Mouse (Mus musculus) midbrain, embryonic 12.5 days (tissue): Measurements from ENCODE around the gene Phlpp1. TPM values are rescaled to one million over a fixed set of nuclear protein-coding genes. Genes with fewer than 3 reads are reported as not detected.

ENCODE experiments used
- ATAC-seq: fragments of 200-750 bp; cut with Nextera tagmentation; 2 replicates; pipeline ENCODE4 v1.8.0; 2017; ENCODE audit warnings: low read depth, moderate TSS enrichment, moderate library complexity; ENCODE audit not compliant: low FRiP score
- H3K27ac ChIP-seq: fragments of 300-500 bp; sonication (generic); replicated peaks from 2 replicates; pipeline ENCODE4 v1.5.1; 2016; ENCODE audit warnings: mild to moderate bottlenecking
- H3K27me3 ChIP-seq: fragments of 300-500 bp; sonication (generic); 2 replicates; pipeline ENCODE4 v1.6.1; 2016; ENCODE audit warnings: mild to moderate bottlenecking
- H3K36me3 ChIP-seq: fragments of 300-500 bp; sonication (generic); 2 replicates; pipeline ENCODE4 v1.6.1; 2016
- H3K4me1 ChIP-seq: fragments of 300-500 bp; sonication (generic); 2 replicates; pipeline ENCODE4 v1.6.1; 2016
- H3K4me2 ChIP-seq: fragments of 300-500 bp; sonication (generic); replicated peaks from 2 replicates; pipeline ENCODE4 v1.6.1; 2016; ENCODE audit warnings: mild to moderate bottlenecking, moderate library complexity
- H3K4me3 ChIP-seq: fragments of 300-500 bp; sonication (generic); 2 replicates; pipeline ENCODE4 v1.5.1; 2016; ENCODE audit warnings: mild to moderate bottlenecking
- H3K9ac ChIP-seq: fragments of 300-500 bp; sonication (generic); replicated peaks from 2 replicates; pipeline ENCODE4 v1.6.1; 2016; ENCODE audit warnings: mild to moderate bottlenecking, moderate library complexity
- H3K9me3 ChIP-seq: fragments of 300-500 bp; sonication (generic); 2 replicates; pipeline ENCODE4 v1.6.1; 2016; ENCODE audit warnings: mild to moderate bottlenecking
- WGBS: fragments of 180-500 bp; shearing (Covaris S2); methylation state at CpG from one replicate; pipeline ENCODE4 v1.1.7; 2016; 5-methylcytosine and 5-hydroxymethylcytosine counted together
- polyA plus RNA-seq: library from polyadenylated mRNA; unstranded; fragments of >200 nt; fragmentation: Nextera tagmentation; extraction: Ambion mirVana; gene quantifications from 2 replicates; pipeline ENCODE4 v1.2.1, GENCODE M21; 2016

Gene Phlpp1
- polyA plus RNA-seq, 1 experiment from 2014 or later: 8.6 TPM

DNA sequence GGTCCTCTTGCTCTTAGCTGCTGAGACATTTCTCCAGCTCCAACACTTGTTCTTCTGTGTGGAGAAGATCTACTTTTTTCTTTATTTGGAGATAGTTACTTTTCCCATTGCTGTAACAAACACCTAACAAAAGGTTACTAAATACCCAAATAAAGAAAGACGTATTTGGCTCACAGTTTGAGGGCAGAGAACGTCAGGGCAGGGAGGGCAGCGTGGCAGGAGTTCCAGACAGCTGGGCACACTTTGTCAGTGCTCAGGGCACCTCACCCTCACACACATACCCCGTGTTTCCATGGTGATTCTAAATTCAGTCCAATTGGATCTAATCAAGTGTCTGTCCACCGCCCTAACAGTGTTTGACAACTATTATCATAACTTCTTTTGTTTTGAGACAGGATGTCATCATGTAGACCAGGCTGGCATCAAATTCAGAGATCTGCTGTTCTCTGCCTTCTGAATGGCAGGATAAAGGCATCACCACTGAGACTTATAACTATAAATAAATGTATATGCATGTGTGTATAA, 1.7 kb upstream of the Phlpp1 start:
- Histone ChIP-seq H3K36me3 (no peaks in the 10 kb centered on the region), H3K4me1 (peaks cover 16% of the 10 kb centered on the region), H3K9me3 (no peaks in the 10 kb centered on the region), H3K27me3 (no peaks in the 10 kb centered on the region), H3K27ac (no peak overlapping the region), H3K9ac (no peak overlapping the region), H3K4me3 (no peak overlapping the region), H3K4me2 (no peak overlapping the region)
- WGBS: 72% methylated on average over 5 of the region's 5 CpGs
- ATAC-seq: no peak

DNA sequence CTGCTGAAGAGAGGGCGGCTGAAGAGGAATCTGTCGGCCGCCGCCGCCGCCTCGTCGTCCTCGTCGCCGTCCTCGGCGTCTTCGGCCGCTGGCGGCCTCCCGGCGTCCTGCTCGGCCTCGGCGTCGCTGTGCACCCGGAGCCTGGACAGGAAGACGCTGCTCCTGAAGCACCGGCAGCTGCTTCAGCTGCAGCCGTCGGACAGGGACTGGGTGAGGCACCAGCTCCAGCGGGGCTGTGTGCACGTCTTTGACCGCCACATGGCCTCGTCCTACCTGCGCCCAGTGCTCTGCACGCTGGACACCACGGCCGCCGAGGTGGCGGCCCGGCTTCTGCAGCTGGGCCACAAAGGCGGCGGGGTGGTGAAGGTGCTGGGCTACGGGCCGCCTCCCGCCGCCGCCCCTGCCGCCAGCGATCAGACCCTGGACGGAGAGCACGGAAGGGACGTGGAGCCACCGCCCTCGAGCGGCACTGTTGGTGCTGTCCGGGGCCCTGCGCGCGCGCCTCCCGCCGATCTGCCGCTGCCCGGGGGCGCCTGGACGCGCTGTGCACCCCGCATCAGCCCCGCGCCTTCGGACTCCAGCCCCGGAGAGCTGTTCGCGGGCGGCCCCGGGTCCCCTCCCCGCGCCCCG, 864 bp downstream of the Phlpp1 start:
- ATAC-seq: peak; percentile 29
- Histone ChIP-seq H3K4me2 (peak overlapping the region; percentile 79), H3K4me1 (peaks cover 32% of the 10 kb centered on the region), H3K4me3 (peak overlapping the region; percentile 86), H3K27me3 (no peaks in the 10 kb centered on the region), H3K27ac (peak overlapping the region; percentile 94), H3K9me3 (no peaks in the 10 kb centered on the region), H3K9ac (peak overlapping the region; percentile 97), H3K36me3 (no peaks in the 10 kb centered on the region)
- WGBS: under 1% methylated on average over 74 of the region's 77 CpGs

DNA sequence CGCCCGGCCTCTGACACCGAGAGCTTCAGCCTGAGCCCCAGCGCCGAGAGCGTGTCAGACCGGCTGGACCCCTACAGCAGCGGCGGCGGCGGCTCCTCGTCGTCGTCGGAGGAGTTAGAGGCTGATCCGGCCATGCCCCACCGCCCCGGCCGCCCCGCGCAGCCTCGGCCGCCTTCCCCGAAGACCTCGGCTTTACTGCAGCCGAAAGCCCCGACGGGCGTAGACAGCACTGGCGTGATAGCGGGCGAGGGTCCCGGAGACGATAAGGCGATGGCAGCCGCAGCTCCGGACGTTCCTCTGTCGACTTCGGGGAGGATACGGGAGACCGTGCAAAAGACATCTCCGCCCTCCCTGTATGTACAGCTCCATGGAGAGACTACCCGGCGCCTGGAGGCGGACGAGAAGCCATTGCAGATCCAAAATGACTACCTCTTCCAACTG, 1.4 kb downstream of the Phlpp1 start:
- under 1% methylated on average over 47 of the region's 47 CpGs for WGBS
- Histone ChIP-seq H3K4me2 (peak overlapping the region; percentile 79), H3K9ac (peak overlapping the region; percentile 97), H3K27ac (peak overlapping the region; percentile 94), H3K4me1 (peaks cover 35% of the 10 kb centered on the region), H3K9me3 (no peaks in the 10 kb centered on the region), H3K4me3 (peak overlapping the region; percentile 86), H3K27me3 (no peaks in the 10 kb centered on the region), H3K36me3 (no peaks in the 10 kb centered on the region)
- ATAC-seq: 0 out of 2 replicates have a peak, but pooled peaks have one; percentile 0

DNA sequence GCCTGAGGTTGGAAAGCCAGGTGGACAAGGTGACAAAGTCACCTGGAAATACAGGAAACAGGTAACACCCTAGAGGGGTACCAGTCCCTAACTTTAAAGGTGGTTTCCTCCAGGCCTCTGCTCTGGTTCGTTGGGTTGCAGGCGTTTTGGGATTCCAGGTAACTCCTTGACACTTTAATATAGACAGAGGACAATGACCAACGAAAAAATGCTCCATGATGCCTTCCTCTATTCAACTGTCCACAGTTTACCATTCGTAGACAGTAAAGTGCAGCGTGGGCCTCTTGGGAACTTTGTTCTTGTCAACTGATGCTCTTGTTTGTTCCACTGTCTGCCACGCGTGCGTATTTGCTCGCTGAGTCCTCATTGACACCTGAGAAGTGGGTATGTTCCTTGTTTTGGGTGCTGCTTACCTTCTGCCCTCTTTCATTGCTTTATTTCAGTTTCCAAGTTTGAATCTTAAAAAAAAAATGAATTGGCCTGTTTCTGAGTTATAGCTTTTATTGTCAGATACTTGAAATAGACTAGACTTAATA, 2.1 kb downstream of the Phlpp1 start:
- 33% methylated on average over 9 of the region's 9 CpGs for WGBS
- Histone ChIP-seq H3K4me1 (peaks cover 41% of the 10 kb centered on the region), H3K4me2 (peak overlapping the region; percentile 79), H3K9ac (peak overlapping the region; percentile 97), H3K27ac (no peak overlapping the region), H3K9me3 (no peaks in the 10 kb centered on the region), H3K36me3 (no peaks in the 10 kb centered on the region), H3K27me3 (no peaks in the 10 kb centered on the region), H3K4me3 (peak overlapping the region; percentile 86)
- ATAC-seq: no peak

DNA sequence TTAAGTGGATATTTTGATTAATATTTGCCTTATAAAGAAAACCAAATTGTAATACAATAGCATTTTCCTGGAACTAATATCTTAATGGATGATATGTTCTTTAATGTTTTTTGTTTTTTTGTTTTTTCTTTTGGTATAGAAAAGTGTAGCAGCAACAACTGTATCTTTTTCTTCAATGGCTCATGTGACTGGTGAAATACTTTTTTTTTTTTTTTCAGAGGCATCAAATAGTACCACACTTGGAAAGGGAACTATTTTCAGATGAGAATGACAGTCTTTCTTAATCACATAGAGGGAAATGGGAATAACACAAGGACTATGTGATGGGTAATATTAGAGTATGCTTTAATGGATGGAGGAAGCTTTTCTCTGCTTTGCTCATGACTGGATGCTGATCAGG, 3.0 kb downstream of the Phlpp1 start:
- no peaks in the 10 kb centered on the region for H3K27me3 ChIP-seq
- peak overlapping the region; percentile 86 for H3K4me3 ChIP-seq
- no peak for ATAC-seq
- H3K27ac ChIP-seq: no peak overlapping the region
- no peaks in the 10 kb centered on the region for H3K9me3 ChIP-seq
- H3K4me1 ChIP-seq: peaks cover 41% of the 10 kb centered on the region
- H3K9ac ChIP-seq: no peak overlapping the region
- no peaks in the 10 kb centered on the region for H3K36me3 ChIP-seq
- H3K4me2 ChIP-seq: peak overlapping the region; percentile 79

DNA sequence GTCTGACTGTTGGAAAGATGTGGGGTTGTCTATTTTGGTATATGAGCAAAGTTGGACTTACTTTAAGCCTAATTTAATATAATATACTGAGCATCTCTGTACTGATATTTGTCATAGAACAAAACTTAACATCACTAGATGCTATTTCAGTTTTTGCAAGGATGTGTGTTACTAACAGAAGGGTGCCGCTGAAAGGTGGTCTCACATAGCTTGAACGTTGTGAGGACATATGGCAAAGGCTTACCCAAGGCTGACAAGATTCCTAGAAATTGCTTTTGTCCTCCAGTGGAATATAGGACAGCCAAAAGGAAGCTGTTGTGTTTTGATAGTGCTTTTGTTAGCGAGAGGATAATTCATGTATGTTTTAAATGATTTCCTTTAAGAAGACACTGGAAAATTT, 3.8 kb downstream of the Phlpp1 start:
- peak overlapping the region; percentile 79 for H3K4me2 ChIP-seq
- no peak overlapping the region; the same call in 1 of the 2 replicates for H3K9ac ChIP-seq
- no peaks in the 10 kb centered on the region for H3K36me3 ChIP-seq
- H3K4me1 ChIP-seq: peaks cover 41% of the 10 kb centered on the region
- no peak overlapping the region for H3K27ac ChIP-seq
- 56% methylated on average over 3 of the region's 3 CpGs for WGBS
- peak overlapping the region; percentile 32 for H3K4me3 ChIP-seq
- H3K27me3 ChIP-seq: no peaks in the 10 kb centered on the region
- no peak for ATAC-seq
- H3K9me3 ChIP-seq: no peaks in the 10 kb centered on the region

DNA sequence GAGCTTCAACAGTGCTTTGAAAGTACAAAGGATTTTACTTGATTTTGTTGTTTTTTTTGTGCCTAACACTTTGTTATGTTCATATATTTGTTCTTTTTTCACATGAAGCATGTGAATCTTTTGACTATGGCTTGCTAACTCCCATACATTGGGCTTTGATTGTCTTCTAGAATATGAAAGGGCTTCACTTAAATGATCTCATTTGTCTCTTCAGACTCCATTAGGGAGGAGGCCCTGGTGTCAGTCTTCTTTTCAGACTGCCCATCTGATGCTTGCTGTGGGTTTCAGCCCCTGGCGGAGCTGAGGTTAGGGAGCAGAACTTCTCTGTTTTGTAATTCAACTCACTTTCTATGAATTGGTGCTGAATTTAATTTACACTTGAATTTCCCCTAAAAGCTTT, 5.2 kb downstream of the Phlpp1 start:
- H3K4me3 ChIP-seq: no peak overlapping the region
- peak overlapping the region; percentile 31; the same call in 1 of the 2 replicates for H3K4me2 ChIP-seq
- 11% methylated on average over 1 of the region's 1 CpGs for WGBS
- H3K4me1 ChIP-seq: peaks cover 36% of the 10 kb centered on the region
- H3K9me3 ChIP-seq: no peaks in the 10 kb centered on the region
- ATAC-seq: no peak
- H3K27ac ChIP-seq: no peak overlapping the region
- no peaks in the 10 kb centered on the region for H3K27me3 ChIP-seq
- no peaks in the 10 kb centered on the region for H3K36me3 ChIP-seq
- H3K9ac ChIP-seq: no peak overlapping the region

DNA sequence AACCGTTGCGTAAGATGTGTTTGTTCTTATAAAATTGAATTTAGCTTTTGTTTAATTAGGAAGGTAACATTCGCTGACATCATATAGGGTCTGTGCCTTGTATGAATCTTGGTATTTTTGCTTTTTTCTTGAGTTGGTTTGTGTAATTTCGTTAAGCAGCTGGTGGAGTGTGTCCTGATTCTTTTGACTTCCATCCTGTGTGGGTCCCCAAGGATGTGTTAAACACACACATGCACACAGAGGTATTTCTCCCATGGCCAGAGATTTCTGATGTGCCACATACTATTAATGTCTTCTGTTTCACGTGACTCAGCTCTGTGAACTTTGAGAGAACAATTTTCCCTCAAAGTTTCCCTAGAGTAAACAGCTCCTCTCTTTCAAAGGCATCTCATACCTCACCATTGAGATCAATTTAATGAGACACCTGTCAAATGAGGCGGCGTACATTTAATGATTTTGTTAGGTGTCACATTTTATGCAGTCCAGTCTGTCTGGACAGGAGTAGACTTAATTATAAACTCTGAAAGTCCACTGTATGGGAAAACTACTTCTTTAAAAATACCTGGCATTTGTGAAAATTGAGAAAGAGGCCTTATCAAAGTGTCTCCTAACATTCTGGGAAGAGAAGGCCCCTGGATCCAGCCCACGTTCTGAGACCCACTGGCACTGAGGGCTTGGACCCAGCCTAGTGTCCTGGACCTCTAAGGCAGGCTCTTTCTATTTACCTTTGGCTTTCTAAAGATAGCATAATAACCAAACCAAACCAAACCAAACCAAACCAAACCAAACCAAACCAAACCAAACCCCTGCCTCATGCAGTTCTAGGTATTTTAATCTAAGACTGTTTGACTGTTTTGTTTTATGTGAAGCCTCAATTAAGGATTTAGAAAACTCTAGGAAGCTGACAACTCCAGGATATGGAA, 6.6 kb downstream of the Phlpp1 start:
- ATAC-seq: no peak
- H3K36me3 ChIP-seq: no peaks in the 10 kb centered on the region
- H3K4me1 ChIP-seq: peaks cover 36% of the 10 kb centered on the region
- no peaks in the 10 kb centered on the region for H3K9me3 ChIP-seq
- H3K27me3 ChIP-seq: no peaks in the 10 kb centered on the region
- H3K27ac ChIP-seq: no peak overlapping the region
- no peak overlapping the region for H3K4me3 ChIP-seq
- 66% methylated on average over 8 of the region's 8 CpGs for WGBS
- no peak overlapping the region for H3K9ac ChIP-seq
- no peak overlapping the region for H3K4me2 ChIP-seq

DNA sequence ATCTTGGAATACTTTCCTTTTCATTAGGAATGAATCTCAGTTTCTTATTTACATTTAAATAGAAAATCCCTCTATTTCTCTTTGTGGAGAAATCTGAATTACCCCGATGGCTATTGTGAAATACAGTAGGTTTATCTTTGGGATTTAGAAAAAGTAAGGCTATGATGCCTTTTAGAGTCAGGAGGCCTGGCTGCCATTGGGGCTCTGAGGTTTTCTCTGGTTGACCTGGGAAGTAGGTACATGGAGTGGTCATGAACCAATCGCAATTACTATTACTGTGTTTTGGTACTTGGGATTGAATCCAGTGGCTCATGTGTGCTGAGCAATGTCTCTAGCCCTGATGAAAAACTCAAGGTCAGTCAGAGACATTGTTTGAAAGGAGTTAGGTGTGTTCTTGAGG, 12.1 kb downstream of the Phlpp1 start:
- ATAC-seq: no peak
- Histone ChIP-seq H3K4me3 (no peak overlapping the region), H3K36me3 (no peaks in the 10 kb centered on the region), H3K4me2 (no peak overlapping the region), H3K9me3 (no peaks in the 10 kb centered on the region), H3K4me1 (peaks cover 5% of the 10 kb centered on the region), H3K9ac (no peak overlapping the region), H3K27ac (no peak overlapping the region), H3K27me3 (no peaks in the 10 kb centered on the region)
- WGBS: 90% methylated on average over 2 of the region's 2 CpGs

DNA sequence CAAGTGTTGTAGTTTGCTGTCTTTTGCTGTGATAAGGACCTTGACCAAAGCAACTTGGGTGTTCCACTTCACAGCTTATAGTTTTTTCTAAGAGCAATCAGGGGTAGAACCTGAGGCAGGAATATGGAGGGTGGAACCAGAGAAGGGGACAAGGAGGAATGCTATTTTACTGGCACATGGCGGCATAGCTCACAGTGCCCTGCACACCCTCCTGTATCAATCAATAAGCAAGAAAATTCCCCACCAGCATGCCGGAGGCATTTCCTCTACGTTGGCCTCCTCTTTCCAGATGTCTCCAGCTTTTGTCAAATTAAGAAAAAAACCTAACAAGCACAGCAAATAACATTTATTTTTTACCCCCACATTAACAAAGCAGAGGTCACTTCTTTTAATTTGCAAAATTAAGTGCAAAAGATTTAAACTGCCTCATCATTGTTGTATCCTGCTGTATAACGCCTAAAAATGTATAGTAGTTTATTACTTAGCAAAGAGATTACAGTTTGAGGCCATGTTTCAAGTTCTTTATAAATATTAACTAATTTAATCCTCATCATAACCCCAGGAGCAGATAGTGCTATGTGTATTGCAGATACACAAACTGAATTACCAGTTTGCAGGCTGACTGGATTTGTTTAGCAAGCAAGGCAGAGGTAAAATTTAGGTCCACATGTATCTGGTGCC, 13.4 kb downstream of the Phlpp1 start:
- H3K27ac ChIP-seq: no peak overlapping the region
- no peaks in the 10 kb centered on the region for H3K9me3 ChIP-seq
- H3K9ac ChIP-seq: no peak overlapping the region
- H3K36me3 ChIP-seq: no peaks in the 10 kb centered on the region
- peaks cover 5% of the 10 kb centered on the region for H3K4me1 ChIP-seq
- no peak overlapping the region for H3K4me2 ChIP-seq
- no peak for ATAC-seq
- no peaks in the 10 kb centered on the region for H3K27me3 ChIP-seq
- no peak overlapping the region for H3K4me3 ChIP-seq
- 82% methylated on average over 4 of the region's 4 CpGs for WGBS

DNA sequence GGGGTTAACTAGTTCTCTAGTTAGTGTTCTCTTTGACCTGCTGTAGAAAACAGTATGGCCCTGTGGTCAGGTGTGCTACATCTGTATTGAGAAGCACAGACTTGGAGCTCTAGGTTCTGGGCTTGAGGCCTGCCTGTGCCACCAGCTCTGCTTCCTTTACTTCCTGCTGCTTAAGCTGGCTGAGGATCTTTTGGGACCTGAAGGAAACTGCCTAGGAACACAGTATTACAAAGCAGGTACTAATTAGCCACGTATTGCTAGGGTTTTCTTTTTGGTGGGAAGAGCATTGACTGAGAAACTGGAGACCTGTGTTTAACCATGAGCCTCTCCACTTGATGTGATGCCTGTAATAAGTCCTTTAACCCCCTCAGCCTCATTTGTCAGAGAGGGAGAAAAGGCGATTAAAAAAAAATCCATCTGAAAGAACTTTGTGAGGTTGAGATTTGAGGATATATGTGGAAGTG, 13.9 kb downstream of the Phlpp1 start:
- Histone ChIP-seq H3K4me3 (no peak overlapping the region), H3K27ac (no peak overlapping the region), H3K9ac (no peak overlapping the region), H3K27me3 (no peaks in the 10 kb centered on the region), H3K36me3 (no peaks in the 10 kb centered on the region), H3K9me3 (no peaks in the 10 kb centered on the region), H3K4me1 (peaks cover 5% of the 10 kb centered on the region), H3K4me2 (no peak overlapping the region)
- ATAC-seq: no peak
- WGBS: 47% methylated on average over 2 of the region's 2 CpGs
